Mouse (Mus musculus) gastrocnemius, adult 18-20 months (tissue): ENCODE measurements around the gene Olfr1331. TPM values are rescaled to one million over a fixed set of nuclear protein-coding genes. Genes with fewer than 3 reads are reported as not detected.
"Not testable (repeated sequence)": the region's sequence is repeated elsewhere in the genome, so short reads cannot be mapped to it uniquely, and the experiment has no call there.

ENCODE experiments used
- DNase-seq: peaks from one replicate; pipeline ENCODE4 v3.0.0; 2021; ENCODE audit warnings: low spot score
- long read RNA-seq, 2 experiments: library from polyadenylated mRNA; stranded (forward); transcript quantifications; one replicate each; pipeline ENCODE4 v2.0.0; 2021
- total RNA-seq, 2 experiments: library from RNA; stranded (reverse); gene quantifications; 2 replicates each; pipeline ENCODE4 v1.2.3; 2021

The Olfr1331 gene
- not detected for total RNA-seq
- long read RNA-seq, experiment 1, result 0 reads
- long read RNA-seq, experiment 2, result 0 reads

GRCm38 (mm10) chr4:118864349-118864748 lies at the start of gene Olfr1331:
Olfr1331 (plus strand) TSS chr4:118864649.
- DNase-seq, result no peak

GRCm38 (mm10) chr4:118818921-118819320 lies 45.5 kb upstream of the Olfr1331 start:
- DNase-seq, result no peak

- no peak for DNase-seq
These were observed 28.3 kb upstream of the Olfr1331 start, which contains the start of gene Olfr1333 for GRCm38 (mm10) chr4:118836179-118836578. Olfr1333 (minus strand) TSS chr4:118836279.

- peak; percentile 2 for DNase-seq
These were observed 2.7 kb upstream of the Olfr1331 start for GRCm38 (mm10) chr4:118861791-118862190.

GRCm38 (mm10) chr4:118862704-118863103 lies 1.7 kb upstream of the Olfr1331 start:
- peak; percentile 48 for DNase-seq

- no peak for DNase-seq
These were observed 3.1 kb downstream of the Olfr1331 start for GRCm38 (mm10) chr4:118867566-118867965.

- no peak for DNase-seq
These were observed 23.8 kb downstream of the Olfr1331 start, which contains the start of gene Olfr1330 for GRCm38 (mm10) chr4:118888297-118888696. Olfr1330 (plus strand) TSS chr4:118888597.

GRCm38 (mm10) chr4:118901981-118902380 lies 37.5 kb downstream of the Olfr1331 start:
- no peak for DNase-seq

- DNase-seq, result not testable (repeated sequence)
These were observed 52.9 kb downstream of the Olfr1331 start, which contains the start of gene Olfr1329 for GRCm38 (mm10) chr4:118917365-118917764. Olfr1329 (minus strand) TSS chr4:118917465.

Other genes starting within 250 kb of the Olfr1331 start
- gene Cfap57, start 243.9 kb upstream of the Olfr1331 start, total RNA-seq, result not detected
- gene Ebna1bp2, start 243.8 kb upstream of the Olfr1331 start, total RNA-seq, result 10 to 100 TPM; 23.6 to 26.9 TPM
- gene Olfr62, start 205.7 kb upstream of the Olfr1331 start, total RNA-seq, result not detected
- not detected for gene Olfr1342, start 171.9 kb upstream of the Olfr1331 start, total RNA-seq
- not detected for gene Olfr1341, start 161.1 kb upstream of the Olfr1331 start, total RNA-seq
- not detected for gene Olfr1340, start 144.5 kb upstream of the Olfr1331 start, total RNA-seq
- not detected for gene Olfr1339, start 132.5 kb upstream of the Olfr1331 start, total RNA-seq
- gene Olfr1338, start 105.9 kb upstream of the Olfr1331 start, total RNA-seq, result not detected
- gene Olfr1337, start 82.1 kb upstream of the Olfr1331 start, total RNA-seq, result not detected
- gene Olfr1335, start 54.7 kb upstream of the Olfr1331 start, total RNA-seq, result not detected
- gene Olfr1333, start 28.4 kb upstream of the Olfr1331 start, total RNA-seq, result not detected
- not detected for gene Olfr1330, start 23.9 kb downstream of the Olfr1331 start, total RNA-seq
- gene Olfr1329, start 52.8 kb downstream of the Olfr1331 start, total RNA-seq, result not detected
- gene Olfr1328, start 74.0 kb downstream of the Olfr1331 start, total RNA-seq, result not detected
- under 1 TPM; 0.19 to 0.50 TPM for gene Lao1, start 96.9 kb downstream of the Olfr1331 start, total RNA-seq
- 1 to 10 TPM; 6.2 to 7.5 TPM for gene Slc2a1, start 244.1 kb downstream of the Olfr1331 start, total RNA-seq